Mouse (Mus musculus) adrenal gland, postnatal 0 days (tissue): ENCODE measurements around the gene Gna14. TPM values are rescaled to one million over a fixed set of nuclear protein-coding genes. Genes with fewer than 3 reads are reported as not detected.

ENCODE experiments used
- polyA plus RNA-seq: library from polyadenylated mRNA; unstranded; fragments of >200 nt; fragmentation: Nextera tagmentation; extraction: Ambion mirVana; gene quantifications from 2 replicates; pipeline ENCODE4 v1.2.1, GENCODE M21; 2015

Gene Gna14
- 9.8 and 15.5 TPM in 2 replicates for polyA plus RNA-seq

GRCm38 (mm10) chr19:16435531-16436231 is at the start of gene Gna14:
Gna14 (plus strand) TSS chr19:16435762.

